Mouse (Mus musculus) B cell, adult 2 months (primary cell): Measurements from ENCODE around the gene Tlr5.
A peak's percentile ranks its signal among the peaks of the same experiment; 100 is the strongest.

ENCODE experiments used
- DNase-seq, 2 experiments: peaks; one replicate each; pipeline ENCODE4 v3.0.0; 2022

The Tlr5 gene

DNA sequence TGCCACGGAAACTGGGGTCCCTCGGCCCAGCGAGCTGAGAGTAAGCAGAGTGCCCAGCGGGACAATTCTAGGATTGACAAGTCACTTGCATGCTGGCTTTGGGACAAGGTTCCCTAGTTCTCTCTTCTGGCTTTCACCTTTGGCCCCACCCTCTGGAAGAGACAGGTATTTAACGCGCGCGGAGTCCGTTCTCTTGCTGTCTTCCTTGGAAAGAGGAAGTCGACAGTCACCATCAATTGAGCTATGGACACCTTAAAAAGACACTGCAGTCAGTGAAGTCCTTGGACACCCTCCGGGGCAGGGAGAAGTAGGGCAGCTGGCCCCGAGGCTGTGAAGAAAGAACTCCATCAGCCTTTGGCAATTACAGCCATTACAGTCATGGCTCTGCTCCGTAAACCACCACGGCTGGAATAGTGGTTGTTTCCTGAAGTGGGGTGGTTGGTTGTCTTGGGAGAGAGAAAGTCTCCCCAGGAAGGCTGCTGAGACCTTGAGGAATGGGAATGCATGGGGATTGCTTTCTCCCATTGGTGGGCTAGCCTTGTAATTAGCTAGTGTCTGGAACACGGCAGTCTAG, 546 bp downstream of the Tlr5 start:
- peak; percentile 27 for DNase-seq

DNA sequence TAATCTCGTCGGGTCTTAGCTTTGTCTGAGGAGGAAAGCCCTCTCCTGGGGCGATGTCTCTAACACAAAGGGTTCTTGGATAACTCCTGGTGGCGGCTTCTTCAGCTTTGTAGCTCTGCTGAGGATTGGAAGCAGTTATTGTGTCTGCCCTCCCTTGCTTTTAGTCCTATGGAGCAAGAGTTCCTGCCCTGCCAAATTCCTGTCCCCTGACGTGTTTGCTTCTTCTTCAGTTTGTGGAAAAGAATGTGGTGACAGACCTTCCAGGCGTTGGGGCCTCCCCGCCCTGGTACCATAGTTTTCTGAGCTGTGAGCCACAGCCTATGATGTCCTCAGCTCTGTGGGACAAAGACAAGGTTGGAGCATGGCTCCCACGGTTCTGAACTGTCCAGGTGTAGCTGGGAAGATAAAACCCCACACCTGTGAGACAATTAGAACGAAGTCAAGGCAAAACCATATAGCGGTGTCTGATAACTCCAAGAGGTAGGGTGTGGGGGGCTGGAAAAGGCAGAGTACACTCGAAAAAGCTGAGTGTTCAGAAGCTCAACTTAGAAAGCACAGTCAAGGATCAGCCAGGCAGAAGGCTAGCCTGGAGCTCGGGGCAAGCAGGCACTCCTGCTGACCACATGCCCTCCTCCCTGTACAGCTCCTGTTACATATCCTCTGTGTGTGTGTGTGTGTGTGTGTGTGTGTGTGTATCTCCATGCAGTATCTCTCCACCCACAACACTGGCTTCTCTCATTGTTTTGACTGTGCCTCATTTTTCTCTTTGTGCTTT, 1.8 kb downstream of the Tlr5 start:
- DNase-seq, result no peak

DNA sequence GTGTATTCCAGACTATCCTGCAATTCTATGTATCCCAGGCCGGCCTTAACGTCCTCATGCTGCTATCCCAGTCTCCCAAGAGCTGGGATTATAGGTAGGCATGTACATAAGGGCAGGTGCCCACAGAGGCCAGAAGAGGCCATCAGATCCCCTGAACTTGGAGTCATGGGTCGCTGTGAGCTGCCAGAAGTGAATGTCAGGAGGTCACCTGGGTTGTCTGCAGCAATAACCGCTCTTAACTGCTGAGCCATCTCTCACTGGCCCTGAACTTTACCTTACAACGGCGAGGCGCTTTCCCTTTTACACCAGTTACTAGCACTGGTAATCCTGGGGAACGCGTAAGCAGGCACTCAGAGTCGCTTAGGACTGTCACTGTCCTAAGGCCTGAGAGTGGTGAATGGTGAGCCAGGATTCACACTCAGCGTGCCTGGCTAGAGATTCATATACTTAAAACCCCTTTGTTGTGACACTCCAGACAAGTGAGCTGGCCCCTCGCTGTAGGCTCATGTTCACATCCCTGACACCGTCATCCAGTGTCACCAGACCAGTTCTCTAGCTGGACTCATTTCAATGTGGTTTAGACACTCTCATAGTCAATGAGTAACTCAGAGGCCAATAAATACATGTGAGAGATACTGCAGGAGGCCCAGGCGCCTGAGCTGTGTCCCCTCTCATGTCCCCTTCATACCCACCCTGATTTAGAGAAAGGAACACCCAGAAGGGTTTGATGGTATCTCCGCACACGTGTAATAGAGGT, 2.6 kb downstream of the Tlr5 start:
- no peak for DNase-seq

DNA sequence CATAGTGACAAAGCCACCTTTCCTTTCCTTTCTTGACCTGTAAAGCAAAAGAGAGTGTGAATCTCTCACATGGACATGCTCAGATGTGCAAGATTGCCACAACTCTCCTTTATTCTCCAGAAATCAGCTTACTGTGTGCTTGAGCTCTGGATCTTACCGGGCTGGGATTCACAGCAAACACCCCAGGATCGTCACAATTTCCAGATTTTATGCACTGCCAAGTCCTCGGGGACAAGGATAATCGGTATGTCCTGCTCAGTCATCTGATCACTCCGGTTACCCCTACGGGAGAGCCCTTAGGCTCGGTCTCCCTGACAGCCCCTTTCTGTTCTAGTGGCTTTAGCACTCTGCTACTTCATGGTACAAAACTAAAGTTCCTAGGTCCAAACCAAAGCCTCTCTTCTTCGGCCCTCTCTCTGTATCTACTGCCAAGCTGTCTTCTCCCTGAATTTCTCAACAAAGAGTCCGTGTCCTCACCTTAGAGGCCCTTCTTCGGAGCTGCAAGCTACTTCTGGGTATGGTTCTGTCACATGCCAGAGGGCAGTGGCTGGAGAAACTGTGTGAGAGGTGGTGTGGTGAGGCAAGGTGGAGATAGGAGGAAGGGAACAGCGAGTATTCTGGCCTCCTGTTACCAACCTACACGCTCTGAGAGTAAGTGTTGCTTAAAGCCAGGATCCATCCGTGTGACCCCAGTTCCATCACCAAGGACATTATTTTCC, 3.4 kb downstream of the Tlr5 start:
- no peak for DNase-seq

DNA sequence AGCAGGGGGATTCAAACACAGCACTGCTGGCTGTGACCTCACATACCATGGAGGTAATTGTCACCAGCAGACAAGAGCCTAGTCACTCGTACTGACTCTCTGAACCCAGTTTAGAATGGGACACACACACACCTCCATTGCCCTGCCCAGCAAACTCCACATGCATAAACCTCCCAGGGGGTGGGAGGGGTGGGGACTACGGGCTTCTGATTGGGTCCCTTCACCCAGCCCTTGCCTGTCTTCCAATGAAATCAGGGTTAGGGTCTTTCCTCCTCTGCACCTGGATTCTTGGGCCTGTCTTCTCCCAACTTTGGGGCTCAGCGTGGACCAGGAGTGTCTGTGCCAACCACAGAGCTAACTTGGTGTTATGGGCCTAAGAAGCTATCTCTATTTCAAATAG, 4.2 kb downstream of the Tlr5 start:
- no peak for DNase-seq

DNA sequence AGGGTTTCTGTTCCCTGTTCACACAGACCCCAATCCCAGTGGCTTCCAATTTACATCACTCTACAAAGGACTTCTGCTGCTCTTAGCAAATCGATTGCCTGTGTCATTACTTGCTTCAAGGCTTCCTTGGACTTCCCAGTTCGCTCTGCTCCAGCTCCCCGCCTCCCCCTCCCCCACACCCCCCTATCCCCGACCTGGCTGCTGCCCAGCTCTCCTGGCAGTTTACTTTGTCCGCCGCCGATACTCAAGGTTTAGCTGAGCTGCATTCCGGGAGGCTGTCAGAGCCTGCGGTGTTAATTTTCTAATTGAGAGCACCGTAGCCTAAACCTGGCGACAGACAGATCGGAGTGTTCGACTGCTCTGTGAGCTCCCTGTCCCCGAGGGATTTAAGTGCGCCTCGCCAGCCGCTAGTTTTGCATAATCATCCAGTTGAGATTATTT, 4.7 kb downstream of the Tlr5 start:
- peak; percentile 22 to 30 for DNase-seq

DNA sequence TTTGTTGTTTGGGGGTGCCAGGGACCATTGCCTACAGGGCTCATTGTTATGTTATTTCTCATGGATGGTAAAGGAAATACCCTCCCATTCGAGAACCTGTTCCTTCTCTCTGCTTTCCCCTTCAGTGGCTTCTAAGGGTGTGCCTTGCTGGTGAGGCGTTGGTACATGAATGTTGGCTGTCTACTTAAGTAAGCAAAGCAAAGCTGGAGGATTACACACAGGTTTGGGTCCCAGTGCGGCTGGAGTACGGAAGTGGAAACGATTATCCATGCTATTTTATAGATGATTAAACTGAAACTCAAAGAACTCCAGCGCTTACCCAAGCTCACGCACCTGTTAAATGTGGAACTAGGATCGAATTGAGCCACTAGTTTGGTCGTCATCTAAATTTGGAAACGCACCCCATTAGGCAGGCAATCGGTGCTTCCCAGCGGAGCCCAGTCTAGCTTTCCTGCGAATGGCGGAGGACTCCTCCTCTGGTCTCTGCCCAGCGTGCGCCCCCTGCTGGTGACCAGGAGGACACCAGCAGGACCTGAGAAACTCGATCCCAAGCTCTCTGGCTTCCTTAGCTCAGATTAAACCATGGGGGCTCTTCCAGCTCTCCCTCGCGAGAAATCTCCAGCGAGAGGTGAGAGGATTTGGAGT, 5.3 kb downstream of the Tlr5 start:
- DNase-seq, result peak; percentile 79 to 84

DNA sequence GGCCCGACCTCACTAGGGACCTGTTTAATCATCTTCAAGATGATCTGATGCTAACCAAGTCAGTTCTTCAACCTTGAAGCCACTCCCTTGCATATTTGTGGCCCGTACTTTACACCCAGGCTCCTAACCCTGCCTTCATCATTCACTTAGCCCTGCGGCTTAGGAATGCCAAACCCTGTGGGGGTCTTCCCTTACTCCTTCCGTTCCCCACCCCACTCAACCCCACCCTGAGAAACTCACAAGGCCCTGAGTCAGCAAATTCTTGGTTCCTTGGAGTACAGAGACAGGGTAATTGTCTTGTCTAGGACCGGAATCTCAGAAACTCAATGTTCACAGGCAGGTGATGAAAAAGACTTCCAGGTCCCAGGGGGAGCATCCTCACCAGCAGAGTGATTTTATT, 6.5 kb downstream of the Tlr5 start:
- DNase-seq, result no peak

DNA sequence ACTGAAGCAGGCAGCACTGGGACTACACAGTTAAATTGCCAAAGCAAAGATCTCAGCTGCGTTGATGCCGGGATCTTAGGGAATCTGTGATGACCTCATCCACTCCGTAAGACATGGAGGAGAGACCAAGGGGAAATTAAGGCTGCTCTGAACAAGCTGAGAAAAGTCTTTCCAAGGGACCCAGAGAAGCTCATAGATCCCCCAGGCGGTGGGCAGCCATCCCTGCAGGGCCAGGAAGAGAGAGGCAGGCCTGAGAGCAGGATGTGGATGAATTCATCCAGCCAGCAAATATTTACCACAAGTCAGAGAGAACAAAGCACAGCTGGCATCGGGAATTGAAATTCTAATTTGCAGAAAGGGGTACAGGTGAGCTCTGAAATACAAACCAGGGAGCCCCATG, 8.7 kb downstream of the Tlr5 start:
- no peak for DNase-seq

DNA sequence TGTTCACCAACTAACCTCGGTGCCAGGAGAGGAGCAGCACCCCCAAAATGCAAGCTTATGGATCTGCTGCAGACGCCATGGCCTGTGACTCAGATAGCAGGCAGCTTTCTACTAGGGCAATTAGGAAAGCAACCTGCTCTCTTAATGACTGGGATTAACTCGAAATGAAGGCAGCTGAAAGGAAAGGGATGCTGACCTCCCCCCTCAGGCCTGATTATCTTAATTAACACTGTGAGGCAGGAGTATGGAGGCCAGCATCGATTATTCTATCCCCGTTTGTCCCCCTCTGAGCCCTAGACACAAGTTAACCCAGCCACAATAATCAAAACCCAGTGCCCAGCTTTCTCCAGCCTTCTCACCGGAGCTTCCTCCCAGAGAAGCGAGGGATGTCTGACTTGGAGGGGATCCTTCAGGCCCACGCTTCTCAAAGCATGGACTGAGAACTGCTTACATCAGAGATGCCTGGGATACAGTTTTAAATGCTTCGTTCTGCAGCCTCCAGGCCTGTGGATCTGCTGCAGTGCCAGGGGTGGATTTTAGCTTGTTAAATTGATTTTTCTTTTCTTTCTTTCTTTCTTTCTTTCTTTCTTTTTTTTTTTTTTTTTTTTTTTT, 10.4 kb downstream of the Tlr5 start:
- DNase-seq, result no peak

DNA sequence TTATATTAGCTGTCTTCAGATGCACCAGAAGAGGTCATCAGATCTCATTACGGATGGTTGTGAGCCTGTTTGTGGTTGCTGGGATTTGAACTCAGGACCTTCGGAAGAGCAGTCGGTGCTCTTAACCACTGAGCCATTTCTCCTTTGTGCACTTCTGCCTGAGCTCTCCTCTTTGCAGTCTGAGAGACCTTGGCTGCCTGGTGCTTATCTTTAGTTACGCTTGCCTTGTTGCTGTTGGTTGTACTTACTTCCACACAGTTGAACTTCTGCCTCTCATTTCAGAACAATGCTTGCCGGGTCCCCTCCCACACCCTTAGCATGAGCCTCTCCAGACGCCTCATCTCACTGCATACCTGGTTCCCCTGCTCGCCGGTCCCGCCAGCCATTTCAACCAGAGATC, 14.1 kb downstream of the Tlr5 start:
- no peak for DNase-seq

DNA sequence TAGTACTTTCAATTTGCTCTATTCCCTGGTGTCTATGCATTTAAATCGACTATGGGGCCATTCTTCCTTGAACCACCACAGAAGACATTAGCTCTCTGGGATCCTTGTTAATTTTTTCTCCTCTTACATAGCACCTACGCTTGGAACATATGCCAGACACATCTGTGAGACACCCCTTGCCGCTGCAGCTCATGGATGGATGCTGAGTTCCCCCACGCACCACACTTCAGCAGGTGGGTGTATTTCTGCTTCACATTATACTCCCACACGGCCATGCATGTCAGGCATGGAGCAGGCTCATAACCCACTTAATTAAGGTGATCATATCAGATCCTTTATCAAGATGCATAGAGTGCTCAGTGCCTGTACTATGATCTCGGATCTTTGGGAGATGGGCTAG, 17.7 kb downstream of the Tlr5 start:
- no peak for DNase-seq

DNA sequence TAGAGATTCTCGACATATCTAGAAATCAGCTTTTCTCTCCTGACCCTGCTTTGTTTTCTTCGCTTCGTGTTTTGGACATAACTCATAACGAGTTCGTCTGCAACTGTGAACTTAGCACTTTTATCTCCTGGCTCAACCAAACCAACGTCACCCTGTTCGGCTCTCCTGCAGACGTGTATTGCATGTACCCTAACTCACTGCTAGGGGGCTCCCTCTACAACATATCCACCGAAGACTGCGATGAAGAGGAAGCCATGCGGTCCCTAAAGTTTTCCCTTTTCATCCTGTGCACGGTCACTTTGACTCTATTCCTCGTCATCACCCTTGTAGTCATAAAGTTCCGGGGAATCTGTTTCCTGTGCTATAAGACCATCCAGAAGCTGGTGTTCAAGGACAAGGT, 20.2 kb downstream of the Tlr5 start:
- no peak for DNase-seq

DNA sequence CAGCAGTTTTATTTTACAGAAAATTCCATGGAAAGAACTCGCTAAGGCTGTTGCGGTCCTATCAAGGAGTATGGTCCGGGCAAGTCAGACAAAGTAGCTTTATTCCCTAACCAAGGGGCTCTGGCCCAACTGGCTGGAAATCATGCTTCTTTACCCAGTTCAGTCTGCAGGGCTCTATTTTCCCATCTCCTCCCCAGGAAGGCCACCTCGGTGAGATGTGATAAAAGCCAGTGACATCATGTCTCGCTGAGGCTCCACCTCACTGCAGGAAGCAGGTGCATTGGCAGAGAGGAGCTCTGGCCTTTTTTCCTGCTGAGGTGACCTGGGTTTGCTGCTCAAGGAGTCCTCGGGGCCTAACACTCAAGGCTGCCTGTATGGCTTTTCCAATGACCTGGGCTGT, 26.1 kb downstream of the Tlr5 start:
- no peak for DNase-seq

DNA sequence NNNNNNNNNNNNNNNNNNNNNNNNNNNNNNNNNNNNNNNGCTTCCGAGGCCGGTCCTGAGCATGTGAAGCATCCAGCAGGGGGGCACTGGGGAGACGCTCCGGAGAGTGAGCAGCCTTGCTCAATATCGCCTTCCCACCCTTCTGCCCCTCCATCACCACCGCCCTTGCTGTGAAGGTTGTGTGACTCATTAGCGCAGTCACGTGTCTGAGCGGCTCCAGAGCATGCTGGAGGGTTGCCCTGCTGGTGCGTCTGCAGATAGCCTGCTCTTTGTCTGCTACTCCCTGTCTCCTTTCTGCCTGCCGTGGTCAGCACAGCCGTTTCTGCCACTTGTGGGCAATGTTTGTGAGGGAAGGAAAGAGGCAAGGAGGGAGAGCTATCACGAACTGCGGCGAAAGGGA, 28.4 kb downstream of the Tlr5 start:
- peak; percentile 68 to 70 for DNase-seq

DNA sequence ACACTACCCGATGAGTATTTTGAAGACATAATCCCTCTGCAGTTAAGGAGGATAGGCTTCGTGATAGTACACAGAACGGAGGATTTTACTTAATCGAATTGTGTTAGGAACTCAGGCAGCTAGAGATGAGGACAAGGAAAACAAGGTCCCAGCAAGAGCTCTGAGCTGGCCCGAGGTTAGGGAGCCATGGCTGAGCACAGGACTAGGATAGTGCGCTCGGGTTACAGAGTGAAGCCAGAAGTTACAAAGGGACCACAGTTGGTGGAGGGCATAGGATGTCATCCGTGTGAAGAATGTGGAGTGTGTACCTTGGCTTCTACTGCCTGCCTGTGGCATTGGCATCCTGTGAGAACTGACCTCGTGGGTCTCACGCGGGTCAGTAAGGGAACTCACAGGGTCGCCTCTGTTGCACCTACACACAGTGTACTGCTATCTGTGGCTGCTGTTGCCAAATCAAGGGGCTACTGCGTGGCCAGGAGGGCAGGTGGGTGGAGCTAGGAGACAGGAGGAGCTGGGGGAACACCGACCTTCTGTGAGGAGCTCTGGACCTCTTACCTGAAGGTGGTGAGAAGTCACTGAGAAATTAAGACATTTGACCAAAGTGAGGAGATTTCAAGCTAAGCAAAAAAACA, 29.0 kb downstream of the Tlr5 start:
- no peak for DNase-seq

DNA sequence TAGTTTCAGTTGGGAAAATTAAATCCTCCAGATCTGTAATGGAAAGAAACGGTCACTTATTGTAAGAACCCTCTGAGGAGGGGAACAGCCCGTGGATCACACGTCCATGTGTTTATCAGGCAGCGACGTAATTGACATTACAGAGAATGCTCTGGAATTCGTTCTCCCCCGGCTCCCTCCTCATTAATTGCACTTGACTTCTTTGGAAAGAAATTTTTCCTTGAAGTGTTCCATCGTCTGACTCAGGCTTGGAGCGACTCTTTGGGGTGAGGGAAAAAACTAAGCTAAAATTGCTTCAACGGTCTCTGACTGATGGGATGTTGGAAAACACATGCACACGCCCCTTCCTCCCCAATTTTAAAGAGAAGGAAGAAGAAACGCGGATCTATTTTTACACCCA, 31.7 kb downstream of the Tlr5 start:
- no peak for DNase-seq

DNA sequence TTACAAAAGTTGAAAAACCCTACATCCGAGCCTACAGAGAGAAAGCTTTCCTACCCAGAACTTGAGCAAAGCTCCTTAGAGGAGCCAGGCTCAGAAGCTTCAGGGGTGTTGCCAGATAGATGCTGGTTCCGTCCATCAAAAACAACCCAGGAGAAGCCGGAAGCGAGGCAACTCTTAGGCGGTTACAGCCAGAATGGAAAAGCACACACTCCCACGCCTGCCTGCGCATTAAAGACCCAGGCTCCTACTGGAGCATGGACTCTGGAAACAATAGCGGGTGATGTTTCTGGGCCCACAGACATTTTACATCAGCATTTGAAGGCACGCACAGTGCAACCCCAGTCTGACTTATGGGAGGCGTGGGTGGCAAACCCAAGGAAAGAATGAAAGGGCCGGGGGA, 32.2 kb downstream of the Tlr5 start:
- DNase-seq, result no peak

DNA sequence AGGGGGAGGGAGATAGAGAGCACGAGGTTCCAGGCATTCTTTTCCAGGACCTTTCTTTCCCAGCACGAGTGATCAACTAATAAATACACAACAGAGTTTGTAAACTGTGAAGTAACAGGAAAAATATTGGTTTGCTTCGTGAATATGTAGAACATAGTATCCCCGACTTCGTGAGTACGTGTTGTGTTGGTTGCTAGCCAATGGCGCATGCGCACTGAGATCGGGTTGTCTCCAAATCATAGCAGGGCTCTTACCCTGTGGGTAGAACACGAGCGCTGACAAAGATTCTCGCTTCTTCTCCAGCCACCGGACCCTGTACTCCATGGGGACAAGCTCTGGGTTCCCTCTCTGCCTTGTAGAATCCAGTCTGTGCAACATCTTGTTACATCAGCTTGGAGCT, 33.2 kb downstream of the Tlr5 start:
- DNase-seq, result no peak

DNA sequence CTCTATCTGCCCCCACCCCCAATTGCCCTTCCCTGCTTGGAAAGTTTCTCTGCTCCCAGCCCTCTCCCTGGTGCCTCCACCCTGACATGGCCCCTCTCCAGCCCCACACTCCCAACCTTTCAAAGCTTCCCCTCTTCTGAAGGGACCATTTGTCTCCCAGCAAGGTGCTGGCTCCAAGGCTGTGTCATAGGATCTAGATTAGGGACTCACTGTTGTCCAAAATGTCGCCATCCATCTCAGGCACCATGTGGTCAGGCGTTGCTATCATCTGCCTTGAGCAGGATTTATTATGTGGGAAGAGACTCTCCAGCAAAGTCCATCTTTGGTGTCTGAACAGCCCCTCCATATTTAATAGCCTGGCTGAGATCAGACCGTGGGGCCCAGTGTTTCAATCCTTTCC, 34.1 kb downstream of the Tlr5 start:
- DNase-seq, result no peak

DNA sequence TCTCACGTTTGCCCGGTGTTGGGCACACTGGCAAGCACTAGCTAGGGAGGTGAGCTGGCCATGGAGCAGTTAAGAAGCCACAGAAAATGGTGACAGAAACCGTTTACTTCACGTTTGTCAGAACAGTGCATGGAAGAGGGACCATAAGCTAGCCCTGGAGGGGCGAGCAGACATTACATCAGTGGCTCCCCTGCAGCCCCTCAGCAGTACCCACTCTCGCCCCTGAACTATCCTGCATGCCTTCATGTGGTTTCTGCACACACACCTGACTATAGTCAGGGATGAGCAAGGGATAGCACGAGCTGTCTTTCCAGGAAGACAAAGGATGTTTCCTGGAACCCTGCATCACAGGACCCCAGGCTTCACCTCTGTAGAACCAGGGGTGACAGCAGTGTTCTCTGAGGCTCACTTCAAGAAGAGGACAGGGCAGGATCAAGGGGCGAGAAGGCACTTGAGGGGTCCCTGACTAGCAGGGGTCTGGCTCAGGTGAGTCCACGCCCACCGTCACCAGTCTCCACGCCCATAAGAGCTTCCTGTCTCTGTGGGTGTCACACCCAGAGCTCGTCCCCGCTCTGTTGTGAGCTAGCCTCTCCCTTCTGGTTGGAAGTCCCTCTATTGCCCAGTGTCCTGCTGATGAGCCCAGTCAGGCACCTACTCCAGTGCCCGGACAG, 35.6 kb downstream of the Tlr5 start:
- DNase-seq, result no peak
